7 mouse cellular contexts compared by ENCODE assay signal in genomic region chr16:57548608-57549007, GRCm38 (mm10). TPM values are rescaled to one million over a fixed set of nuclear protein-coding genes. Genes with fewer than 3 reads are reported as not detected.
DNase-seq lines count a peak whose midpoint lies in the region; ATAC-seq and TF ChIP-seq lines count a peak whose summit lies in the region.

No protein-coding gene starts in this region.

- H3K9me3 ChIP-seq in lung, embryonic 16.5 days (ENCODE audit: control insufficient read depth, low read length), result no peaks in the 10 kb centered on the region
- H3K9me3 ChIP-seq in forebrain, embryonic 11.5 days (ENCODE audit: control insufficient read depth, low read length), result no peaks in the 10 kb centered on the region
- no peaks in the 10 kb centered on the region for H3K9me3 ChIP-seq in limb, embryonic 12.5 days

- peak overlapping the region; percentile 95 for H3K9ac ChIP-seq in lung, embryonic 16.5 days (ENCODE audit: low read length)
- peak overlapping the region; percentile 86 for H3K9ac ChIP-seq in forebrain, embryonic 11.5 days (ENCODE audit: low read length)
- H3K9ac ChIP-seq in limb, embryonic 12.5 days (replicated peaks), result peak overlapping the region; percentile 96

- H3K4me3 ChIP-seq in lung, embryonic 16.5 days (ENCODE audit: low read length), result peak overlapping the region; percentile 83
- H3K4me3 ChIP-seq in forebrain, embryonic 11.5 days (ENCODE audit: low read depth, low read length), result peak overlapping the region; percentile 57
- H3K4me3 ChIP-seq in limb, embryonic 12.5 days (replicated peaks), result peak overlapping the region; percentile 79
- H3K4me3 ChIP-seq in small intestine, adult 2 months (ENCODE audit: low read depth, low read length), result peak overlapping the region; percentile 96

- TF ChIP-seq POLR2A in small intestine, adult 2 months (IDR thresholded peaks at IDR 0.05; ENCODE audit: low read depth, low read length), result no peak

- no peak for ATAC-seq in lung, embryonic 16.5 days (ENCODE audit: low read depth)
- no peak; the same call in 1 of the 2 replicates for ATAC-seq in forebrain, embryonic 11.5 days (replicated peaks; ENCODE audit: low FRiP score)
- ATAC-seq in limb, embryonic 12.5 days (ENCODE audit: insufficient number of reproducible peaks, insufficient read depth, low FRiP score, low TSS enrichment, low read depth), result no peak
- no peak for ATAC-seq in activated CD4-positive, CD25-positive, alpha-beta regulatory T cell, adult 4 months
- ATAC-seq in megakaryocyte progenitor cell, adult 5-6 weeks (replicated peaks; ENCODE audit: poor library complexity), result no peak

- no peaks in the 10 kb centered on the region for H3K36me3 ChIP-seq in lung, embryonic 16.5 days (ENCODE audit: control insufficient read depth, insufficient read depth, low read length)
- no peaks in the 10 kb centered on the region for H3K36me3 ChIP-seq in forebrain, embryonic 11.5 days (ENCODE audit: control insufficient read depth, insufficient read depth, low read length)
- no peaks in the 10 kb centered on the region for H3K36me3 ChIP-seq in limb, embryonic 12.5 days
- H3K36me3 ChIP-seq in small intestine, adult 2 months (ENCODE audit: control insufficient read depth, insufficient read depth, low read length), result peaks cover 1% of the 10 kb centered on the region; the same call in 1 of the 2 replicates

- H3K4me1 ChIP-seq in lung, embryonic 16.5 days (replicated peaks; ENCODE audit: control insufficient read depth, insufficient read depth, low read length), result peaks cover 9% of the 10 kb centered on the region
- H3K4me1 ChIP-seq in forebrain, embryonic 11.5 days (replicated peaks; ENCODE audit: control insufficient read depth, insufficient read depth, low read length), result peaks cover 2% of the 10 kb centered on the region; the same call in 1 of the 2 replicates
- H3K4me1 ChIP-seq in limb, embryonic 12.5 days (replicated peaks), result peaks cover 29% of the 10 kb centered on the region
- H3K4me1 ChIP-seq in small intestine, adult 2 months (ENCODE audit: control insufficient read depth, insufficient read depth, insufficient read length, low read length), result peaks cover 6% of the 10 kb centered on the region

- no peaks in the 10 kb centered on the region for H3K27me3 ChIP-seq in lung, embryonic 16.5 days (ENCODE audit: control insufficient read depth, insufficient read depth, low read depth, low read length)
- H3K27me3 ChIP-seq in forebrain, embryonic 11.5 days (ENCODE audit: control insufficient read depth, insufficient read depth, low read length), result peaks cover 2% of the 10 kb centered on the region; the same call in 1 of the 2 replicates
- no peaks in the 10 kb centered on the region for H3K27me3 ChIP-seq in limb, embryonic 12.5 days
- no peaks in the 10 kb centered on the region for H3K27me3 ChIP-seq in small intestine, adult 2 months (ENCODE audit: control insufficient read depth, insufficient read depth, low read length)

- TF ChIP-seq CTCF in small intestine, adult 2 months (IDR thresholded peaks at IDR 0.05; ENCODE audit: extremely low read depth, insufficient read length, insufficient replicate concordance, low read depth, low read length), result no peak

- peak overlapping the region; percentile 31; the same call in 1 of the 2 replicates for H3K27ac ChIP-seq in lung, embryonic 16.5 days (ENCODE audit: low read length)
- H3K27ac ChIP-seq in forebrain, embryonic 11.5 days (ENCODE audit: low read depth, low read length), result no peak overlapping the region
- peak overlapping the region; percentile 86 for H3K27ac ChIP-seq in limb, embryonic 12.5 days
- peak overlapping the region; percentile 86 for H3K27ac ChIP-seq in small intestine, adult 2 months (ENCODE audit: insufficient read depth, low read depth, low read length)

- peak overlapping the region; percentile 94 for H3K4me2 ChIP-seq in lung, embryonic 16.5 days (ENCODE audit: low read depth, low read length)
- peak overlapping the region; percentile 76 for H3K4me2 ChIP-seq in forebrain, embryonic 11.5 days (ENCODE audit: low read depth, low read length, severe bottlenecking)
- H3K4me2 ChIP-seq in limb, embryonic 12.5 days, result peak overlapping the region; percentile 79

- no peak for DNase-seq in lung, postnatal 14 days
- DNase-seq in forebrain, embryonic 11.5 days (ENCODE audit: low spot score), result no peak

- 50% methylated on average over 2 of the region's 2 CpGs for WGBS in lung, embryonic 16.5 days
- 67% methylated on average over 2 of the region's 2 CpGs for WGBS in forebrain, embryonic 11.5 days
- WGBS in limb, embryonic 12.5 days, result 47% methylated on average over 2 of the region's 2 CpGs
- WGBS in small intestine, adult 2 months, result 55% methylated on average over 2 of the region's 2 CpGs

RNA-seq across cellular contexts. Expression of gene Cmss1, which starts 58.1 kb away (rescaled TPM):
- polyA plus RNA-seq in lung, embryonic 16.5 days (2015; fragmentation: Nextera tagmentation; extraction: Ambion mirVana), result 48.5 and 51.0 TPM in 2 replicates
- polyA plus RNA-seq in forebrain, embryonic 11.5 days (2014; fragmentation: Nextera tagmentation; extraction: Ambion mirVana), result 52.5 and 53.7 TPM in 2 replicates
- 52.6 and 58.1 TPM in 2 replicates for polyA plus RNA-seq in limb, embryonic 12.5 days (2016; fragmentation: Nextera tagmentation; extraction: Ambion mirVana)
- polyA plus RNA-seq in small intestine, adult 2 months (2012; rRNA removed), result 1.7 and 2.6 TPM in 2 replicates
- 10 to 100 TPM; 25.5 to 33.1 TPM for polyA plus RNA-seq in activated CD4-positive, CD25-positive, alpha-beta regulatory T cell, adult 4 months (2017; shearing (Covaris generic))
- total RNA-seq in megakaryocyte progenitor cell, adult 5-6 weeks (2015), result 31.4 and 38.5 TPM in 2 replicates
- total RNA-seq in megakaryocyte progenitor cell, adult 5-6 weeks (2017), result 74.3 and 80.6 TPM in 2 replicates
